Mouse (Mus musculus): Measurements from ENCODE around the gene Vmn2r95. TPM values are rescaled to one million over a fixed set of nuclear protein-coding genes. Genes with fewer than 3 reads are reported as not detected.
"Not testable (repeated sequence)": the region's sequence is repeated elsewhere in the genome, so short reads cannot be mapped to it uniquely, and the experiment has no call there.

Vmn2r95 gene
- not detected for total RNA-seq (2022)

DNA sequence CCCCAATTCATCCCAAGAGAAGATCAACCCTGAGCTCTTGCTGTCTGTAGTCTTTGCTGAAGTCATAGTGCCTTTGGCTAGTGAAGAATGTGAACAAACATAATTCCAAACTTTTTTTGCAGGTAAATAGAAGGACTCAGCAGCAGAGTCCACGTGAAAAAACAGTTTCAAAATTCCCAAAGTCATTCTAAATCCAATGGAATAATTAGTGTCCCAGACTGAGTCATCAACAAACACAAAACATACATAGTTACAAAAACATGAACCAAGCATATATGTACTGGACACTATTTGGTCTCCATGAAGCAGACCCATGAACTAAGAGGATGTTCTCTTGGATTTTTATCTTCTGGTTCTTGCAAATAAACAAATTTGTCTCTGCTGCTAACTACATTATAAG, at the start of gene Vmn2r95:
Gene Vmn2r95, plus strand, starts transcription at position 301 of the 400 bp plus-strand sequence.
- DNase-seq (ENCODE audit: low spot score): no peak

DNA sequence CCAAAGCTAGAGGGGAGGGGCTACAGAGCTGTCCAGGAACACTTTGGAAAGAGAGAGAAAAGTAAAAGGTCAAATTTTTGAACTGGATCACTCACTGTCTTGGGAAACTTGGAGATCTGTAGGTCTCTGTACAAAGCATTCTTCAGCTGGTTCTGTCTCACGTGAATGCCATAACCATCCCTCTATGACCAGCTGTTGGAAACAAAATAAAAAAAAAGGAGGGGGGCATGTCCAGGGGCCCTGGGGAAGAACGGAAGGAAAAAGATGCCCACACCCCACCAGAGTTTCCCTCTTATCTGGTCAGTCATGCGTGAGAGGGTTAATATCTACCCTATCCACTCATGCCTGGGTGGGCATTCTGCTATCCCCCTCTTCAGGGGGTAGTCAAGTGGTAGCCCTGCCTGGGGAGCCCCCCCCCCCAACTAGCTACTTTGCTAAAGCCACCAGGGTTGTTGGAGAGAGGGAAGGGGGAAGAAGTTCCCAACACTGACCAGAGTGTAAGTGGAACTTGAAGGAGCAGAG, 31.8 kb downstream of the Vmn2r95 start:
- no peak for DNase-seq (ENCODE audit: low spot score)

DNA sequence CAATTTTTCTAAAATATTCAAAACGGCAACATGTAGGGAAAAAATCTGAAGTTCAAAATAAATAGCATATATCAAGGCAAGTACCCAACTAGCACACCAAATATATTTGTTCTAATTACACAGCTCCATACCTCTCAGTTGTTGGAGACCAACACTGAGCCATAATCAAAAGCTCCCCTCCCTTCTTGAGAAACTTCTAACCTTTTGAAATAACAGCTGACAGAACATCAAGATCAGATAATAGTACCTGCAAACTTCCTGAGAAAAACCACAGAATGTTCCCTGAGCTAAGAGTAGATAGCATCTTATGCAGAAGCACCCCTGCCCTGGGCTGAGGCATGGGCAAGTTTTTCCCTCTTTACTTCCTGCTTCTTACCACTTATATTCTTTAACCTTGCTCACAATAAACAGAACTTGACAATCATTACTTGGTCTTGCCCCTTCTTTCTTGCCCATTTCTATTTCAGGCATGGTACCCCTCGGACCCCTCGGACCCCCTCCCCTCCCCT, 34.3 kb downstream of the Vmn2r95 start:
- DNase-seq (ENCODE audit: low spot score): not testable (repeated sequence)

DNA sequence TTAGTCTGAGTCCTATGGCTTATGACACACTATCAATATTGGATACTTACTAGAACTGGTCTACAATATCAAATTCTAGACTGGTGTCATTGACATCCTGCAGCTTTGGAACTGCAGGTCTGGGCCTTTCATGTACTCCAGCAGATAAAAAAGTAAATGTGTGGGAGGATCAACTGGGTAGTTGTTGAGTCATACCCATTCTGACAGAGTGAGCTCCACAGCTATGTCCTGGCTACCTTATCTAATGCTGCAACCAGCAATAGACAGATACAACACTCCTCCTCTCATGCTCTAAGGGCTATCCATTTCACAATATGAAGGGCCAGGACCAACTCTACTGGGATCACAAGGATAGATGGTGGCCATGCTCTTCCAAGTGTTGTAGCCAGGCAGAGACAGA, 38.8 kb downstream of the Vmn2r95 start:
- no peak for DNase-seq (ENCODE audit: low spot score)

DNA sequence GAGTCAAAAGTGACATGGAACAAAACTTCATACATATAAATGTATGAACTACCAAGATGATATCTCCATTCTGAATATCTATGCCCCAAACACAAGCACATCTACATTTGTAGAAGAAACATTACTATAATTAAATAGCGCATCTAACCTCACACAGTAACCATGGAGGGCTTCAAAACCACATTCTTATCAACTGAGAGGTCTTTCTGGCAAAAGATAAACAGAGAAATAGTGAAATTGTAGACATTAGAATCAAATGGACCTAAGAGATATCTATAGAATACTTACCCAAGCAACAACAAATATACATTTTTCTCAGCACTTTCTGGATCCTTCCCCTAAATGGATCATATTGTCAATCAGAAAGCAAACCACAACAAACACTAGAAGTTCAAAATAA, 56.0 kb downstream of the Vmn2r95 start:
- no peak for DNase-seq (ENCODE audit: low spot score)

Other genes with a start within 250 kb of the Vmn2r95 start
- not detected for gene Vmn2r94, start 146.3 kb upstream of the Vmn2r95 start, total RNA-seq (2022)
- gene Vmn2r93, start 126.0 kb upstream of the Vmn2r95 start, total RNA-seq (2022): not detected
- under 1 TPM in 1 of 4 experiments, not detected in 3; 0.11 TPM for gene Vmn2r96, start 149.1 kb downstream of the Vmn2r95 start, total RNA-seq (2022)

Measured in heart, adult 8-10 months (tissue).